Mouse (Mus musculus) hindbrain, postnatal 0 days (tissue): ENCODE results near the gene Birc5. TPM values are rescaled to one million over a fixed set of nuclear protein-coding genes. Genes with fewer than 3 reads are reported as not detected.
A peak's percentile ranks its signal among the peaks of the same experiment; 100 is the strongest.
"Not testable (repeated sequence)": the region's sequence is repeated elsewhere in the genome, so short reads cannot be mapped to it uniquely, and the experiment has no call there.

ENCODE experiments used
- ATAC-seq: fragments of 200-750 bp; cut with Nextera tagmentation; 2 replicates; pipeline ENCODE4 v1.8.0; 2017; ENCODE audit warnings: mild to moderate bottlenecking, moderate TSS enrichment, moderate library complexity
- DNase-seq: peaks from one replicate; pipeline ENCODE4 v3.0.0-alpha.2; 2015; ENCODE audit warnings: low spot score
- H3K27ac ChIP-seq: fragments of 300-500 bp; sonication (generic); 2 replicates; pipeline ENCODE4 v1.5.1; 2014; ENCODE audit warnings: mild to moderate bottlenecking
- H3K27me3 ChIP-seq: fragments of 300-500 bp; sonication (generic); 2 replicates; pipeline ENCODE4 v1.6.1; 2014; ENCODE audit warnings: low read length, mixed read lengths; ENCODE audit not compliant: insufficient read depth
- H3K36me3 ChIP-seq: fragments of 300-500 bp; sonication (generic); 2 replicates; pipeline ENCODE4 v1.6.1; 2014; ENCODE audit warnings: low read length, mixed read lengths; ENCODE audit not compliant: insufficient read depth
- H3K4me1 ChIP-seq: fragments of 300-500 bp; sonication (generic); 2 replicates; pipeline ENCODE4 v1.6.1; 2014; ENCODE audit warnings: antibody characterized with exemption, low read length, mixed read lengths; ENCODE audit not compliant: insufficient read depth
- H3K4me2 ChIP-seq: fragments of 300-500 bp; sonication (generic); 2 replicates; pipeline ENCODE4 v1.6.1; 2014; ENCODE audit warnings: low read depth, mild to moderate bottlenecking, low read length, moderate library complexity, mixed read lengths
- H3K4me3 ChIP-seq: fragments of 300-500 bp; sonication (generic); 2 replicates; pipeline ENCODE4 v1.5.1; 2014; ENCODE audit warnings: low read length
- H3K9ac ChIP-seq: fragments of 300-500 bp; sonication (generic); replicated peaks from 2 replicates; pipeline ENCODE4 v1.6.1; 2014; ENCODE audit warnings: mild to moderate bottlenecking, low read length, moderate library complexity, mixed read lengths
- H3K9me3 ChIP-seq: fragments of 300-500 bp; sonication (generic); 2 replicates; pipeline ENCODE4 v1.6.1; 2016; ENCODE audit warnings: low read length, mixed read lengths
- CTCF ChIP-seq: IDR thresholded peaks from 2 replicates; pipeline ENCODE4 v1.5.1; 2016; ENCODE audit warnings: antibody characterized with exemption, control low read depth, low read depth
- WGBS: fragments of 180-500 bp; shearing (Covaris S2); extraction: QIAGEN DNeasy Blood & Tissue Kit; methylation state at CpG from one replicate; pipeline ENCODE4 v1.1.7; 2014; 5-methylcytosine and 5-hydroxymethylcytosine counted together
- polyA plus RNA-seq: library from polyadenylated mRNA; unstranded; fragments of >200 nt; fragmentation: Nextera tagmentation; extraction: Ambion mirVana; gene quantifications from 2 replicates; pipeline ENCODE4 v1.2.1, GENCODE M21; 2015
- total RNA-seq: library from RNA; depleted of rRNA; stranded (reverse); fragments of >200 nt; gene quantifications from 2 replicates; pipeline ENCODE4 v1.2.3, GENCODE M21; 2014

Gene Birc5
- total and polyA plus RNA-seq, 2 experiments from 2014 or later: 14.6 to 45.3 TPM

DNA sequence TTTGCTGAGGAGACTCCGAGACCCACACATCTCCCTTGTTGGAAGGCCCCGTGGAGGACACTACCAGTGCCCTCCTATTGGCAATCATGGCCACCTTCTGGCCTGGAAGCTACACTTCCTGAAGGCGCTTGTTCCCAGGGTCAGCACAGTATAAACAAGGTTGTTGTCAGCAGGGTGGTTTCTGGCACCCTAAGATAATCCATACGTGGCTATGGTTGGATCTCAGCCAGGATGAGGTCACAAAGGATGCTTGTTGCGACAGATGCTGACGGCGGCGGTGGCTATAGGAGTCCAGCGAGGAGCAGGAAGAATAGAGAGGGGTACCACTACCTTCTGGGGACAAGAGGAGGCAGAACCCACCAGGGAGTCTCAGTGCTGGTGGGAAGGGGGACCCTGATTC lies 18.6 kb upstream of the Birc5 start:
- H3K27me3 ChIP-seq: no peaks in the 10 kb centered on the region
- peaks cover 11% of the 10 kb centered on the region for H3K4me1 ChIP-seq
- H3K36me3 ChIP-seq: no peaks in the 10 kb centered on the region
- H3K27ac ChIP-seq: no peak overlapping the region
- no peak for TF ChIP-seq CTCF
- no peaks in the 10 kb centered on the region for H3K9me3 ChIP-seq
- 59% methylated on average over 9 of the region's 9 CpGs for WGBS
- no peak overlapping the region for H3K9ac ChIP-seq
- no peak overlapping the region for H3K4me3 ChIP-seq
- no peak overlapping the region for H3K4me2 ChIP-seq
- DNase-seq (no peak), ATAC-seq (no peak)

DNA sequence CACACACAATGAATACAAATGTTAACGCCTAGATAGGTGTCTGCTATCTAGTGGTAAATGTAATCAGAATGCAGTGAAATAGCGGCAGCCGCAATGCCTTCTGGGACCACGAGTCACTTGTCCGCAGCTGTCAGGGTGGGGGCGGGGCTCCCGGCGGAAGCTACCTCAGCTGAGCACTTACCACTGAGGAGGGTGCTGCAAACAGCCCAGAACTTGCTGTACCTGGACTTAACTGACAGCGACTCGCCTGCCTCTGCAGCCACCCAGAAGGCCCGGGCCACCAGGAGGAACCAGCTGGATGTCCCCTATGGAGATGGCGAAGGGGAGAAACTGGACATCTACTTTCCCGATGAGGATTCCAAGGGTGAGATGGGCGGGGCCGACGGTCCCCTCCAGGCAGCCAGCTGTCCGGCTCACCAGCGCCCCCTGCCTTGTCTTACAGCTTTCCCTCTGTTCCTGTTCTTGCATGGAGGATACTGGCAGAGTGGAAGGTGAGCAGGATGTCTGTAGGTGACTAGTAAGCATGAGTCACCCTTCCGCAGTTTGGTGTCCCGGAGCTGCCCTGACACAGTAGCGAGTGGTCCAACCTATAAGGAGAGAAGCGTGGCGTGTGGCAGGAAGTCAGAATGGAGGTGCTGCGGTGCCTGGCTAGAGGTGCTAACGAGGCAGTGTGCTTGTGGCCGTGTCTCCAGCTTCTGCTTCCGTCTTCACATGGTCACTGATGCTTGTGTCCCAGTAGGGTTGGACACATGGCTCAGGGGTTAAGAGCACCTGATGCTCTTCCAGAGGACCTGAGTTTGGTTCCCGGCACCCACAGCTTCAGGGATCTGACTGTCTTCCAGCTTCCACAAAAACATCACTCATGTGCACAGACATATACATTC lies 16.7 kb upstream of the Birc5 start:
- 0 out of 2 replicates have a peak overlapping the region, but pooled peaks have one; percentile 22 for H3K27ac ChIP-seq
- peak overlapping the region; percentile 34; the same call in 1 of the 2 replicates for H3K9ac ChIP-seq
- no peaks in the 10 kb centered on the region for H3K9me3 ChIP-seq
- 17% methylated on average over 28 of the region's 28 CpGs for WGBS
- no peaks in the 10 kb centered on the region for H3K27me3 ChIP-seq
- peak; percentile 79 for DNase-seq
- TF ChIP-seq CTCF: peak; percentile 79
- peaks cover 7% of the 10 kb centered on the region; the same call in 1 of the 2 replicates for H3K4me1 ChIP-seq
- peak overlapping the region; percentile 21 for H3K4me3 ChIP-seq
- no peaks in the 10 kb centered on the region for H3K36me3 ChIP-seq
- ATAC-seq: peak; percentile 78
- H3K4me2 ChIP-seq: peak overlapping the region; percentile 45

- not testable (repeated sequence) for H3K4me3 ChIP-seq, H3K9me3 ChIP-seq, ATAC-seq, H3K27ac ChIP-seq, H3K4me1 ChIP-seq, DNase-seq, H3K36me3 ChIP-seq, H3K9ac ChIP-seq, H3K4me2 ChIP-seq, H3K27me3 ChIP-seq
- 94% methylated on average over 4 of the region's 6 CpGs for WGBS
Measured at GRCm38 (mm10) chr11:117833509-117833908, 15.5 kb upstream of the Birc5 start.

DNA sequence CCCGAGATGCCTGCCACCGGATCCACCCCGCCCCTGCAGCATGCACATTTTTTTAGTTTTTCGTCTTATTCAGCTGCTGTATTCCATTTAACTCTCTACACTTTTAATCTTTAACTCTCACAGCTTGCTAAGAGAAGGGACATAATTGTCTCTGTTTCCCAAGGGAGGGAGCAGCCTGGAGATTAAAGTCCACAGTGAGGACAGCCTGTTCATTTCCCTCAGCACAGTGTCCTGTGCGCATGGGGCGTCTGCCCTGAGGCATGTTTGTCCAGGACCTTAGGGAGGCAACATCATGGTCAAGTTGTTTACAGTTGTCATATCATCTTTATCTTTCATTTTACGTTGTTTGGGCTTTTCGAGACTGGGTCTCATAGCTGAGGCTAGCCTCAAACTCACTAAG lies 15.0 kb upstream of the Birc5 start:
- no peaks in the 10 kb centered on the region for H3K9me3 ChIP-seq
- H3K4me2 ChIP-seq: no peak overlapping the region
- ATAC-seq (no peak), DNase-seq (no peak)
- 92% methylated on average over 8 of the region's 8 CpGs for WGBS
- peaks cover 3% of the 10 kb centered on the region; the same call in 1 of the 2 replicates for H3K4me1 ChIP-seq
- no peak overlapping the region for H3K27ac ChIP-seq
- TF ChIP-seq CTCF: no peak
- no peak overlapping the region for H3K9ac ChIP-seq
- no peaks in the 10 kb centered on the region for H3K36me3 ChIP-seq
- H3K4me3 ChIP-seq: no peak overlapping the region
- no peaks in the 10 kb centered on the region for H3K27me3 ChIP-seq

- peak; percentile 39 for DNase-seq
Measured at GRCm38 (mm10) chr11:117836306-117836705, 12.7 kb upstream of the Birc5 start.

DNA sequence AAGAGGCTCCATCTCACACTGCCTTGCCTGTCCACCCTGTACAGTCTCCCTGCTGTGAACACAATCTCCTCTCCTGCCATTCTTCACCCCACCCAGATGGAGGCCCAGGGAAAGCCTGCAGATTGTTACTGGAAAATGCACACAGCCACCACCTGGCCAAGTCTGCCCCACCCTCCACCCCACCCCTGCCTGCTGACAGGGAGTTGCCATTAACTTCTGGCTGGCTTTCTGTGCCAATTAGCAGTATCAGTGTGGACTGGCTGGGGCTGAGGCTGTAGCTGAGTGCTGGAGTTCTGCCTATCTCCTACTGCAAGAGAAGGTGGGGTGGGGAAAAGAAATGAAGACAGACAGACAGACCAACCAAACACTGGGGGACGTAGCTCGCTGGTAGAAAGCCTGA lies 10.5 kb upstream of the Birc5 start:
- no peak for TF ChIP-seq CTCF
- no peak for ATAC-seq
- no peak overlapping the region for H3K9ac ChIP-seq
- no peaks in the 10 kb centered on the region for H3K9me3 ChIP-seq
- no peak overlapping the region for H3K4me2 ChIP-seq
- H3K36me3 ChIP-seq: no peaks in the 10 kb centered on the region
- no peak overlapping the region for H3K27ac ChIP-seq
- DNase-seq: no peak
- no peaks in the 10 kb centered on the region for H3K27me3 ChIP-seq
- no peaks in the 10 kb centered on the region for H3K4me1 ChIP-seq
- 74% methylated on average over 2 of the region's 2 CpGs for WGBS
- H3K4me3 ChIP-seq: no peak overlapping the region

More at GRCm38 (mm10) chr11:117836306-117836705, 12.7 kb upstream of the Birc5 start:
- no peak for TF ChIP-seq CTCF
- Histone ChIP-seq H3K27ac (no peak overlapping the region), H3K9me3 (no peaks in the 10 kb centered on the region), H3K4me1 (no peaks in the 10 kb centered on the region), H3K27me3 (no peaks in the 10 kb centered on the region), H3K9ac (no peak overlapping the region), H3K4me2 (peak overlapping the region; percentile 39), H3K36me3 (no peaks in the 10 kb centered on the region), H3K4me3 (no peak overlapping the region)
- ATAC-seq: peak; percentile 46; the same call in 1 of the 2 replicates
- 25% methylated on average over 13 of the region's 13 CpGs for WGBS

DNA sequence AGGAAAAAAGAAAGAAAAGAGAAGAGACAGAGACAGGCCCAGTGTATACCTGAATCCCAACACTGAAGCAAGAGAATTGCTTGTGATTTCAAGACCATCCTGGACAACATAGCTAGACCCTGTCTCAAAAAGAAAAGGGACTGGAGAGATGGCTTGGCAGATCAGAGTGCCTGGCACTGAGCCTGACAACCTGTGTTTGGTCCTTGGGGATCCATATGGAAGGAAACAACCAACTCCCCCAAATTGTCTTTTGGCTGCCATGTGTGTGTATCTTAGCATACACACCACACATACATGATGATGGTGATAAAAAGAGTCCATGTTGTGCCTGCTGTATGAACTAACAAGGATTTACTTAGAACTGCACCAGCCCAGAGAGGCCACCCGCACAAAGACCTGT lies 10.0 kb upstream of the Birc5 start:
- 87% methylated on average over 1 of the region's 1 CpGs for WGBS
- ATAC-seq: no peak
- Histone ChIP-seq H3K27ac (no peak overlapping the region), H3K36me3 (no peaks in the 10 kb centered on the region), H3K4me1 (no peaks in the 10 kb centered on the region), H3K9me3 (no peaks in the 10 kb centered on the region), H3K27me3 (no peaks in the 10 kb centered on the region), H3K4me3 (no peak overlapping the region), H3K9ac (no peak overlapping the region), H3K4me2 (no peak overlapping the region)
- DNase-seq: no peak
- no peak for TF ChIP-seq CTCF
